Mouse (Mus musculus): ENCODE results near the gene Caprin1. TPM values are rescaled to one million over a fixed set of nuclear protein-coding genes. Genes with fewer than 3 reads are reported as not detected.

Gene Caprin1
- total and polyA plus RNA-seq, 3 experiments = 203 to 570 (median 513) TPM

- TF ChIP-seq TAL1 (conservative IDR thresholded peaks at IDR 0.05; ENCODE audit: low read depth, low read length) = no peak
- TF ChIP-seq GATA2 (IDR thresholded peaks at IDR 0.05; ENCODE audit: borderline replicate concordance, low read depth, low read length) = no peak
- TF ChIP-seq CTCF (IDR thresholded peaks at IDR 0.05; ENCODE audit: low read depth, low read length) = no peak
- TF ChIP-seq POLR2AphosphoS5 (IDR thresholded peaks at IDR 0.05; ENCODE audit: insufficient replicate concordance, low read depth, low read length) = no peak
- TF ChIP-seq GATA1 (IDR thresholded peaks at IDR 0.05; ENCODE audit: borderline replicate concordance, low read length) = no peak
- Histone ChIP-seq H3K4me1 (ENCODE audit: insufficient read depth, low read depth, low read length) (peaks cover 13% of the 10 kb centered on the region; the same call in 1 of the 2 replicates), H3K4me3 (ENCODE audit: low read depth, low read length) (no peak overlapping the region), H3K36me3 (replicated peaks) (peaks cover 99% of the 10 kb centered on the region), H3K27me3 (ENCODE audit: insufficient read depth, low read length) (no peaks in the 10 kb centered on the region), H3K9me3 (replicated peaks) (no peaks in the 10 kb centered on the region)
- DNase-seq (ENCODE audit: low spot score) = no peak
- peak; percentile 81 for ATAC-seq (ENCODE audit: extremely low read depth, insufficient number of reproducible peaks, low FRiP score, poor library complexity, severe bottlenecking)
Measured at GRCm38 (mm10) chr2:103746761-103747160, 50.7 kb downstream of the Caprin1 start.

DNA sequence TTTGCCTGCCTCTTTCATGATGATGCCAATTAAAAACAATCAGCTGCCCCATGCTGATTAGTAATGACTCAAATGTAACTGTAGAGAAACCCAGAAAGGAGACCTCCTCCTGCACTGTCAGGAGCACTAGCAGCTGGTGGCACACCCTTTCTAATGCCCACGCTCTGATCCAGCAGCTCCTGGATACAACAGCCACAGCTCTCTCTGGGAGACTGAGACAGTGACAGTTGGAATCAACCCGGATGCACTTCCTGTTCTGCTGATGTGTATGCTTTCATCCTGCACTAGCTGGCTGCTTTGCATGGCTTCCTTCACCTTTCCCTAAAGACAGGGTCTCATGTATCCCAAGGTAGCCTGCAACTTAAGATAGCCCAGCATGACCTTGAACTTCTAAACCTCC, 51.4 kb downstream of the Caprin1 start:
- TF ChIP-seq GATA1 (IDR thresholded peaks at IDR 0.05; ENCODE audit: borderline replicate concordance, low read length) (no peak), CTCF (IDR thresholded peaks at IDR 0.05; ENCODE audit: low read depth, low read length) (no peak), GATA2 (IDR thresholded peaks at IDR 0.05; ENCODE audit: borderline replicate concordance, low read depth, low read length) (no peak)
- ATAC-seq (ENCODE audit: extremely low read depth, insufficient number of reproducible peaks, low FRiP score, poor library complexity, severe bottlenecking) (no peak), DNase-seq (ENCODE audit: low spot score) (no peak)
- peaks cover 12% of the 10 kb centered on the region; the same call in 1 of the 2 replicates for H3K4me1 ChIP-seq (ENCODE audit: insufficient read depth, low read depth, low read length)
- H3K36me3 ChIP-seq (replicated peaks) = peaks cover 99% of the 10 kb centered on the region
- H3K9me3 ChIP-seq (replicated peaks) = no peaks in the 10 kb centered on the region
- no peaks in the 10 kb centered on the region for H3K27me3 ChIP-seq (ENCODE audit: insufficient read depth, low read length)
- H3K4me3 ChIP-seq (ENCODE audit: low read depth, low read length) = no peak overlapping the region

GRCm38 (mm10) chr2:103745481-103745880, 52.0 kb downstream of the Caprin1 start:
- peaks cover 99% of the 10 kb centered on the region for H3K36me3 ChIP-seq (replicated peaks)
- no peaks in the 10 kb centered on the region for H3K27me3 ChIP-seq (ENCODE audit: insufficient read depth, low read length)
- ATAC-seq (ENCODE audit: extremely low read depth, insufficient number of reproducible peaks, low FRiP score, poor library complexity, severe bottlenecking) = no peak

GRCm38 (mm10) chr2:103743988-103744387, 53.5 kb downstream of the Caprin1 start:
- no peak for TF ChIP-seq TAL1 (conservative IDR thresholded peaks at IDR 0.05; ENCODE audit: low read depth, low read length)
- TF ChIP-seq GATA2 (IDR thresholded peaks at IDR 0.05; ENCODE audit: borderline replicate concordance, low read depth, low read length) = no peak
- TF ChIP-seq POLR2AphosphoS5 (IDR thresholded peaks at IDR 0.05; ENCODE audit: insufficient replicate concordance, low read depth, low read length) = no peak
- peak; percentile 81 for TF ChIP-seq CTCF (IDR thresholded peaks at IDR 0.05; ENCODE audit: low read depth, low read length)

More at GRCm38 (mm10) chr2:103745481-103745880, 52.0 kb downstream of the Caprin1 start:
- no peak overlapping the region for H3K4me3 ChIP-seq (ENCODE audit: low read depth, low read length)
- no peaks in the 10 kb centered on the region for H3K9me3 ChIP-seq (replicated peaks)
- no peak for DNase-seq (ENCODE audit: low spot score)
- TF ChIP-seq CTCF (IDR thresholded peaks at IDR 0.05; ENCODE audit: low read depth, low read length) = no peak
- TF ChIP-seq GATA2 (IDR thresholded peaks at IDR 0.05; ENCODE audit: borderline replicate concordance, low read depth, low read length) = no peak
- no peak for TF ChIP-seq TAL1 (conservative IDR thresholded peaks at IDR 0.05; ENCODE audit: low read depth, low read length)
- TF ChIP-seq POLR2AphosphoS5 (IDR thresholded peaks at IDR 0.05; ENCODE audit: insufficient replicate concordance, low read depth, low read length) = no peak
- no peak for TF ChIP-seq GATA1 (IDR thresholded peaks at IDR 0.05; ENCODE audit: borderline replicate concordance, low read length)
- peaks cover 12% of the 10 kb centered on the region; the same call in 1 of the 2 replicates for H3K4me1 ChIP-seq (ENCODE audit: insufficient read depth, low read depth, low read length)

DNA sequence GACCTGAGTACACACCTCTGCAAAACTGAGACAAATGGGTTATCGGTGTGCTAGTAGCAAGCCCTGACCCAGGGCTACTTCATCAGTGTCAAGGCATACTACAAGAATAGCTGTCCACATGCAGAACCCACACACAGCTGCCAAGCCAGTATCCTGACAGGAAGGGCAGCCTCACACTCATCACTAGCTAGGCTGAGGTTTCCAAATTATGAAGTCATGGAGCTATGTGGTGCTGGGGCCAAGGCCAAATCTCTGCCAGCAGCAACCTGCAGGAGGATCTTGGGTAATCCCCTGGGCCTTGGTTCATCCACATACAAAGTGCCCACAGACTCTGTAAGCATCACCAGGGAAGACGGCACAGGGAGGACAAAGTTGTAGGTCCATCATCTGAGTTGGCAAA, 53.9 kb downstream of the Caprin1 start:
- H3K4me3 ChIP-seq (ENCODE audit: low read depth, low read length) = no peak overlapping the region
- peaks cover 99% of the 10 kb centered on the region for H3K36me3 ChIP-seq (replicated peaks)
- H3K4me1 ChIP-seq (ENCODE audit: insufficient read depth, low read depth, low read length) = peaks cover 12% of the 10 kb centered on the region; the same call in 1 of the 2 replicates
- DNase-seq (ENCODE audit: low spot score) = no peak
- no peak for ATAC-seq (ENCODE audit: extremely low read depth, insufficient number of reproducible peaks, low FRiP score, poor library complexity, severe bottlenecking)
- TF ChIP-seq GATA1 (IDR thresholded peaks at IDR 0.05; ENCODE audit: borderline replicate concordance, low read length) (no peak), POLR2AphosphoS5 (IDR thresholded peaks at IDR 0.05; ENCODE audit: insufficient replicate concordance, low read depth, low read length) (no peak), CTCF (IDR thresholded peaks at IDR 0.05; ENCODE audit: low read depth, low read length) (no peak), TAL1 (conservative IDR thresholded peaks at IDR 0.05; ENCODE audit: low read depth, low read length) (no peak), GATA2 (IDR thresholded peaks at IDR 0.05; ENCODE audit: borderline replicate concordance, low read depth, low read length) (no peak)
- no peaks in the 10 kb centered on the region for H3K9me3 ChIP-seq (replicated peaks)
- H3K27me3 ChIP-seq (ENCODE audit: insufficient read depth, low read length) = no peaks in the 10 kb centered on the region

More at GRCm38 (mm10) chr2:103743988-103744387, 53.5 kb downstream of the Caprin1 start:
- no peaks in the 10 kb centered on the region for H3K27me3 ChIP-seq (ENCODE audit: insufficient read depth, low read length)
- peaks cover 12% of the 10 kb centered on the region; the same call in 1 of the 2 replicates for H3K4me1 ChIP-seq (ENCODE audit: insufficient read depth, low read depth, low read length)
- ATAC-seq (ENCODE audit: extremely low read depth, insufficient number of reproducible peaks, low FRiP score, poor library complexity, severe bottlenecking) (no peak), DNase-seq (ENCODE audit: low spot score) (peak; percentile 36)
- no peak overlapping the region for H3K4me3 ChIP-seq (ENCODE audit: low read depth, low read length)
- H3K9me3 ChIP-seq (replicated peaks) = no peaks in the 10 kb centered on the region
- H3K36me3 ChIP-seq (replicated peaks) = peaks cover 99% of the 10 kb centered on the region

GRCm38 (mm10) chr2:103742821-103743220, 54.6 kb downstream of the Caprin1 start:
- DNase-seq (ENCODE audit: low spot score) (no peak), ATAC-seq (ENCODE audit: extremely low read depth, insufficient number of reproducible peaks, low FRiP score, poor library complexity, severe bottlenecking) (no peak)
- H3K4me3 ChIP-seq (ENCODE audit: low read depth, low read length) = no peak overlapping the region
- peaks cover 93% of the 10 kb centered on the region for H3K36me3 ChIP-seq (replicated peaks)
- no peaks in the 10 kb centered on the region for H3K9me3 ChIP-seq (replicated peaks)
- TF ChIP-seq POLR2AphosphoS5 (IDR thresholded peaks at IDR 0.05; ENCODE audit: insufficient replicate concordance, low read depth, low read length) = no peak; the same call in 1 of the 2 replicates
- no peak for TF ChIP-seq GATA2 (IDR thresholded peaks at IDR 0.05; ENCODE audit: borderline replicate concordance, low read depth, low read length)
- TF ChIP-seq TAL1 (conservative IDR thresholded peaks at IDR 0.05; ENCODE audit: low read depth, low read length) = no peak
- TF ChIP-seq GATA1 (IDR thresholded peaks at IDR 0.05; ENCODE audit: borderline replicate concordance, low read length) = no peak
- no peak for TF ChIP-seq CTCF (IDR thresholded peaks at IDR 0.05; ENCODE audit: low read depth, low read length)
- H3K27me3 ChIP-seq (ENCODE audit: insufficient read depth, low read length) = no peaks in the 10 kb centered on the region
- peaks cover 9% of the 10 kb centered on the region; the same call in 1 of the 2 replicates for H3K4me1 ChIP-seq (ENCODE audit: insufficient read depth, low read depth, low read length)
